Mouse (Mus musculus): Measurements from ENCODE around the gene Olfr1392. TPM values are rescaled to one million over a fixed set of nuclear protein-coding genes. Genes with fewer than 3 reads are reported as not detected.

The Olfr1392 gene
- polyA plus RNA-seq, 1 experiment = 0.29 TPM

DNA sequence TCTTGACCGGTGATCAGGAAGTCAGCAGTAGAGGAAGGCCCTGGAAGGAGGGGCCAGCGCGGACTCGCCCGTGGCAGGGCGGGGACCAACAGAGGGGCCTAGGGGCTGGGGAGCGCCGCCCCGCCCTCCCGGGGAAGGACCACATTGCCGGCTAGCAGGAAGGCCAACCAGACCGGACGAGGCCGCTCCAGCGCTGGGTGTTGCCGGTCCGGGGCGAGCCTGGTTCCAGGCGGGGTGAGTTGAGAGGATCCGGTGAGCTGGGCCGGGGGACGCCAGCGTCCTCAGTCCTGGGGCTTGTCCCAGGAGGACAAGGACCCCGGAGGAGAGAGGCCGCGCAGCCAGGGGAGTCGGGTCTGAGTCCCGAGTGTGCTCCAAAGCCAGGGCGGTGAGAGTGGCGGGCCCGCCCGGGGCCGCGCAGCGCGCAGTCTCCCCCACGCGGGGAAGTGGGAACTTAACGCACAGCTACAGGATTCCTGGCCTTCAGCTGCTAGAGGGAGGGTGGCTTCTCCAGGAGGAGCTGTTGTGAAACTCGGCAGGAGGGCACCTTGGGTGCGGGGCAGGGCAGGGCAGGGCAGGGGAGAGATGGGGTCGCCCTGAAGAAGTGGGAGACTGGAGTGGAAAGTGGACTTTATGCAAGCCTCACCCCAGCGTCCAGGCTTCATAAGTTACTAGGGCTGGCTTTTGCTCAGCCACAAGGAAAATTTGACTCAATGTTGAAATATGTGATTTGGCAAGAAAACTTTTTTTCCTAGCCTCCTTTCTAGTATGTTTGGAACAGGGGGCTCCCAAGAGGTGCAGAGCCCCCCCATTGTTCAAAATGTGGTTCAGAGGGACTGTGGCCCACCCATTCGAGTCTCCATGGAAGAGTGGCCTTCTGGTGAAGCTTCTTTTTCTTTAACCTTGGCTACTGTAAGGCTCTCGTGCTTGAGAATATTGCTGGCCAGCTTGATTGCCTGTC, 34.4 kb upstream of the Olfr1392 start:
- DNase-seq (ENCODE audit: low read depth, low spot score) = no peak
- under 1% methylated on average over 45 of the region's 45 CpGs for WGBS

DNA sequence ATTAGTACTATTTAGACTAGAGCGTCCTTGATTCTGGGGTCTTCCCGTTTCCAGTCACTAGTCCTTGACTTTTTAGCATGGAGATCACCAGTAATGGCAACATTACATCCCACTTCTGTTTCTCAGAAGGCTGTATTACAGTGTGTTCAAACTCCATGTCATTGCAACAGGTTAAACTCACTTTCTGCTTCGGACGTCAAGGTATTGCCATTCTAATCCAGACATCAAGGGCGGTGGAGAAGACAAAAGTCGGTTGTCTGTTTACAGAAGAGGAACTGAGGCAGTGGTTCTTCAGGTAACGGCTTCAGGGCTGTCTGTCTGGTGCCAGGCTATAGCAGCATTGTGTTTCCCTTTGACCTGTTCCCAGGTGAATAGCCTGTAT, 33.7 kb upstream of the Olfr1392 start:
- DNase-seq (ENCODE audit: low read depth, low spot score) = no peak
- WGBS = 35% methylated on average over 7 of the region's 7 CpGs

DNA sequence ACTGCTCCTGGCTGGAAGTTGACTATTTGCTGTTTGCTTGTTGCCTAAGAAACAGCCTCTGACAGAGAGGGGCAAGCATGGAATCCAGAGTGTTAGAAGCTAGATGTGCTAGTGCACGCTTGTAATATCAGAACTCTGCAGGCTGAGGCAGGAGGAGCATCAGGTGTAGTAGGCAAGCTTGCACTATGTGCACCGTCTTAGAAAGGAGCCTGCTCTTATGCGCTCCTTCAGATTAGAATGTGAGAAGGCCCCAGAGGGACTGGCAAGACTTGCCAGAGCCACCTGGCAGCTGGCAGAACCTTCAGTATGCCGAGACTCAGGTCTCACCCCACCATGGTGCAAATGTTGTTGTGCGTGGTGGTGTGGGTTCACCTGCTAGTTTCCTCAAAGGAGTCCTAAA, 33.0 kb upstream of the Olfr1392 start:
- 74% methylated on average over 5 of the region's 5 CpGs for WGBS
- DNase-seq (ENCODE audit: low read depth, low spot score) = no peak

DNA sequence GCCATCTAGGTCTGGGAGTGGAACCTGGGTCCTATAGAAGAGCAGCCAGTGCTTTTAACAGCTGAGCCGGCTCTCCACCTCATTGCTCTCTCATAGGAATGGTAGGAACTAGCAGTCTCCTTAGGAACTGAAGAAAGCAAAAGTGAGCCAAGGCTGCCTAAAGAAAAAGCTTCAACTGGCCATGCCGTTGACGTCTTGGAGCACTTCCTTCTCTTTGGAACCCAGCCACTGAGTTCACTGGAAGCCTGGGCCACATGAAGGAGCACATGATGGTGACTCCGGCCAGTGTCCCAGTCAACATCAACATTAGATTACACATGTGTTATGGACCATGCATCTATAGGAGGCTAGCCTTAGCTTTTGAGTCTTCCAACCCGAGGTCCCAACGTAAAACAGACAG, 32.0 kb upstream of the Olfr1392 start:
- DNase-seq (ENCODE audit: low read depth, low spot score) = no peak
- WGBS = 67% methylated on average over 6 of the region's 6 CpGs

DNA sequence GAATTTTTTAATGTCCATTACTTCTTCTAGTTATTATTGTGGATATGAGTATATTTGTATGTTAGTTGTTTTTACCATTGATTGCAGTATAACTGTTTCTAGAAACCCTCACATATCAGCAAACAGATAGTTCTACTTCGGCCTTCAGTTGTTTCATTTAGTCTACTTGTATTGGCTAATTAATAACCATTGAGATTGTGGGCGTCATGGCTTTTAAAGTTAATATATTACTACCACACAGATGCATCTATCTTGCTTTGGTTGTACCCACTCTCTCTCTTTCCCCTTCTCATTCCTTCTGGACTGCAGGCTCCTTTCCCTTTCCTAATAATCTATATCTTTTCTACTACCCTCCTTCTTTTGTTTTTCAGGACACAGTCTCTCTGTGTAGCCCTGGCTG, 25.8 kb upstream of the Olfr1392 start:
- WGBS = 48% methylated on average over 2 of the region's 2 CpGs
- DNase-seq (ENCODE audit: low read depth, low spot score) = no peak

DNA sequence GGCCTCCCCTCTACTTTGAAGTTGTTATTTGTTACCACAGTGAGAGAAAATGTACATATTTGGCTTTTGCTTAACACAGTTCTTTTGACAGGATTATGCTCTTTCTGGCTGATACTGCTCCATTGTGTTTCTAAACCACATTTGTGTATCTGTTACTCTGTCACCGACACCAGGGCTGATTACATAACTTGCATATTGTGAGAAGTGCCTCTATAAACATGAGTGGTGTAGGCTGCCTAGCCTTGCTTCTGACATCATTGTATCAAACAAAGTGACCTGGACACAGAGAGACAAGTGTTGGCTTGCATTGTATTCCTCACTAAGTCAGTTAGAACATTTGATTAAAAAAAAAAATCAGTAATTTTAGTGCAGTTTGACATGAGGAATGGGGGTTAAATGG, 25.3 kb upstream of the Olfr1392 start:
- DNase-seq (ENCODE audit: low read depth, low spot score) = no peak
- WGBS = 15% methylated on average over 1 of the region's 1 CpGs

DNA sequence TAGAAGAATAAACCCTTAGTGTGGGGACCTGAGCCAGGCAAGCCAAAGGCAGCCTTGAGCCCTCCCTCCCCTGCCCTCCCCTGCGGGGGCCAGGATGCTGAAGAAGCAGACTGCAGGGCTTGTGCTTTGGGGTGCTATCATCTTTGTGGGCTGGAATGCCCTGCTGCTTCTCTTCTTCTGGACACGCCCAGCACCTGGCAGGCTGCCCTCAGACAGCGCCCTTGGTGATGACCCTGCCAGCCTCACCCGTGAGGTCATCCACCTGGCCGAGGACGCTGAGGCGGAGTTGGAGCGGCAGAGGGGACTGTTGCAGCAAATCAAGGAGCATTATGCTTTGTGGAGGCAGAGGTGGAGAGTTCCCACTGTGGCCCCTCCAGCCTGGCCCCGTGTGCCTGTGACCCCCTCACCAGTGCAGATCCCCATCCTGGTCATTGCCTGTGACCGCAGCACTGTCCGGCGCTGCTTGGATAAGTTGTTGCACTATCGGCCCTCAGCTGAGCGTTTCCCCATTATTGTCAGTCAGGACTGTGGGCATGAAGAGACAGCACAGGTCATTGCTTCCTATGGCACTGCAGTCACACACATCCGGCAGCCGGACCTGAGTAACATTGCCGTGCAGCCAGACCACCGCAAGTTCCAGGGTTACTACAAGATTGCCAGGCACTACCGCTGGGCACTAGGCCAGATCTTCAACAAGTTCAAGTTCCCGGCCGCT, 24.3 kb upstream of the Olfr1392 start:
- WGBS = 68% methylated on average over 21 of the region's 21 CpGs

DNA sequence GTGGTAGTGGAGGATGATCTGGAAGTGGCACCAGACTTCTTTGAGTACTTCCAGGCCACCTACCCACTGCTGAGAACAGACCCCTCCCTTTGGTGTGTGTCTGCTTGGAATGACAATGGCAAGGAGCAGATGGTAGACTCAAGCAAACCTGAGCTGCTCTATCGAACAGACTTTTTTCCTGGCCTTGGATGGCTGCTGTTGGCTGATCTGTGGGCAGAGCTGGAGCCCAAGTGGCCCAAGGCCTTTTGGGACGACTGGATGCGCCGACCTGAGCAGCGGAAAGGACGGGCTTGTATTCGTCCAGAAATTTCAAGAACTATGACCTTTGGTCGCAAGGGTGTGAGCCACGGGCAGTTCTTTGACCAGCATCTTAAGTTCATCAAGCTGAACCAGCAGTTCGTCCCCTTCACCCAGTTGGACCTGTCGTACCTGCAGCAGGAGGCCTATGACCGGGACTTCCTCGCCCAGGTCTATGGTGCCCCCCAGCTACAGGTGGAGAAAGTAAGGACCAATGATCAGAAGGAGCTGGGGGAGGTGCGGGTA, 23.7 kb upstream of the Olfr1392 start:
- WGBS = 79% methylated on average over 14 of the region's 14 CpGs
- no peak for DNase-seq (ENCODE audit: low read depth, low spot score)

More for the DNA sequence above, 24.3 kb upstream of the Olfr1392 start:
- DNase-seq (ENCODE audit: low read depth, low spot score) = no peak

DNA sequence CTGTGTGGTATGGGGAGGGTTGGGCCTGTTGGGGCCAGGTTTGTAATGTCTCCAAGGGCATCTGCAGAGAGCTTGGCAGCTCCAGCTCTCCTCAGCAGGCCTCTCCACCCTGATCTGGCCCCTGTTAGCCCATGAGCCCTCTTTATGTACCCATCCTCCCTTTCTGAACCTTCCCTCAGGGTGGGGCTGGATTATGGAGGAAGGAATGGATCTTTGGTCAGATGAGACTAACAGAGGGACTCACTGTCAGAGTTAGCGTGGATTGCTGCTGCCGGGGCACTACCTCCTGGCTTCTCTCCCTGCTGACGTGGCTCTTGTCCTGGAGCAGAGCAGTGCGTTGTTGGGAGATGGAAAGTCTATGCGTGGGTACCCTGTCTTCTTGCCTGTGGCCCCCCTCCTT, 22.8 kb upstream of the Olfr1392 start:
- 68% methylated on average over 5 of the region's 5 CpGs for WGBS
- no peak for DNase-seq (ENCODE audit: low read depth, low spot score)

DNA sequence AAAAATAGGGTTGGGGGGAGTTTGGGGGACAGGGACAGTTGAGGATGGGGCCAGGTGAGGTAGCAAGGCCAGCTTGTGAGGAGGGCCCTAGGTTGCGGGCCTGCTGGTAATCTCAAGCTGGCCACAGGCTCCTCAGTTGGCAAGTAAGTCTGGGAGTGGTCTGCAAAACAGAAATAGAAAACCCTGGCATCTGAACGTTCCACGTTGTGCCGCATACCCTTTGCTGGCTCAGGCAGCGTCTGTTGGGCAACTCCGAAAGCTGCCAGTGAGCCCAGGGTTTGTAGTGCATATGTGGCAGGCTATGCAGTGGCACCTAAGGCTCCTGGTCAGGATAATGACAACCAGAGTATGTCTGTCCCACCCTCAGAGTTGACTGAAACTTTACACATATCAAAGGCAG, 21.9 kb upstream of the Olfr1392 start:
- 86% methylated on average over 6 of the region's 6 CpGs for whole genome bisulfite sequencing
- DNase-seq (ENCODE audit: low read depth, low spot score) = no peak

DNA sequence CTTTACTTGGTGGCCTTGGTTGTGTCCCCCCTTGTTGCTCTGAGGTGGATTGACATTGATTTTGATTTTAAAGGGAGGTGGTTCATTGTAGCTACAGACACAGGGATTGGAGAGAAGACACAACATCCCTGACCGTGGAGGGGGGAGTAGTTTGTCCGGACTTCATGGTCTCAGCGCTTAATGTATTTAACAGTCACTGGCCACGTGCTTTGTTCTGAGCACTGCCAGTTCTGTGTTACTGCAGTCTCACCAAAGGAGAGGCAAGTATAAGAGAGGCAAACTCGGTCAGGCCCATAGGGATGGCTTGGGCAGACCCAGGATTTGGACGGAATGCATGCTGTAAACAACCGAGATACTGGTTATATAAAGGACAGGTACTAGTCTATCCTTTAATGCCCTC, 21.0 kb upstream of the Olfr1392 start:
- WGBS = 79% methylated on average over 7 of the region's 7 CpGs

DNA sequence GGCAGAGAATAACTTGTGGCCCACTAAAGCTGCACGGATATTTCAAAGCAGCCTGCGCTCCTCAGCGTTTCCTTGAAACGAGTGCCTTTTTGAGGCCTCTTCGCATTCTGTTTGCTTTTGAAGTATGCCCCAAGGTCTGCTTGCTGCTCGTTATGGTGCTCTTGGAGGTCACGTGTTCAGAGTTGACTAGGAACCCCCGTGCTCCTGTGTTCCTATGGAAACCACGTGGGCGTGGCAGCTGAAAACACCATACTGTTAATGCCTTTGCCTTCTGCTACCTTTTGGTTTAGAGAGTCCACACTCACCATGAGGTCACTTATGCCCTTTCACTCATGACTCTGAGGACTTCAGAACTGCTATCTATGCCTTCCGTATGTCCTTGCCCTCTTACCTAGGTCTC, 20.5 kb upstream of the Olfr1392 start:
- no peak for DNase-seq (ENCODE audit: low read depth, low spot score)
- 47% methylated on average over 11 of the region's 11 CpGs for WGBS

More for the DNA sequence above, 21.0 kb upstream of the Olfr1392 start:
- no peak for DNase-seq (ENCODE audit: low read depth, low spot score)

DNA sequence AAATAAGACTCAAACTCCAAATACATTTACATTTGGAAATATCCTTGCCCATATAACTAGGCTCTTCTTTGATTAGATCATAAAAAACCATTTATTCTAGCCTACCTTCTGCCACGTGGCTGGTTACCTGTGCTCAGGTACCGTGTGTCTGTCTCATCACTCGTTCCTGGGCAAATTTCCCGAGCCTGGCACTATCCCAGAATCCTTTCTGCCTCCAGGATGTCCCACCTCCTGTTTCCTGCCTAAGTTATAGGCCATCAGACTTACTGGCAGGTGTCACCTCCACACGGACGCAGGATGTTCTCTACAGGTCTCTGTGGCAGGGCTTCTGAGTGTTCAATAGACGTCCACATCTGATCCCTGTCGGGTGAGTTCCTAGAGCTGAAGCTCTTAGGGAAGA, 20.0 kb upstream of the Olfr1392 start:
- WGBS = 73% methylated on average over 8 of the region's 8 CpGs
- no peak for DNase-seq (ENCODE audit: low read depth, low spot score)

DNA sequence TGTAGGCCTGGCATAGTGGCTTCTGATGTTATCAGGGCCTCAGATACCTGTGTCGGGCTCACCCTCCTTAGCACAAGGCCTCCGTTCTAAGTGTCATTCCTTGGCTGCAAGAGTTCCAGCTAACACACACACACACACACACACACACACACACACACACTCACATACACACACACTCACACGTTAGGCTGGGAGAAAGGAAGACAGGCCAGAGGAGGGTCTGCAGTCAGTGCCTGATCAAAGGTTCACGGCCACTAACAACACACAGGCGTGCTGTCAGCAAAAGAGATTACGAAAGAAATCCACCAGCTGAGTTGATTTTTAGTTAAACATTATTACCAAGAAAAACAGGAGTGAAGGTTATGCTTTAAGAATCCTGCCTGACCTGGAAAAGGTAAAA, 18.4 kb upstream of the Olfr1392 start:
- 43% methylated on average over 6 of the region's 6 CpGs for WGBS

DNA sequence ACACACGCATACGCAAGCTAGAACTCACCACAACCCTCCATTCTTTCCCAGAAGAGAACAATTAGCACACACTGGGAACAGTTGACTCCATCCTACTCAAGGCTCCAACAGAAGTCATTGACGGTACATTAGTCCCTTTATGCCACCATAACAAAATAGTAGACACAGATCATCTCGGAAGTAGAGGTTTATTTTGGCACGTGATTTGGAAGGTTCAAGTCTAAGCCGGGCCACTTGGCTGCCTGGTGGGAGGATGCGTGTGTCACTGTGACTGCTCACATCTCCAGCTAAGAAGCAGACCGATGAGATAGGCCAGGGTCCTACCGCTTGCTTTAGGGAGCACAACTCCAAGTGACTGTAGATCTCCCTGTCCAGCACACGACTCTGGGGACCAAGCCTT, 17.8 kb upstream of the Olfr1392 start:
- DNase-seq (ENCODE audit: low read depth, low spot score) = no peak
- WGBS = 74% methylated on average over 10 of the region's 10 CpGs

More for the DNA sequence above, 18.4 kb upstream of the Olfr1392 start:
- DNase-seq (ENCODE audit: low read depth, low spot score) = no peak

DNA sequence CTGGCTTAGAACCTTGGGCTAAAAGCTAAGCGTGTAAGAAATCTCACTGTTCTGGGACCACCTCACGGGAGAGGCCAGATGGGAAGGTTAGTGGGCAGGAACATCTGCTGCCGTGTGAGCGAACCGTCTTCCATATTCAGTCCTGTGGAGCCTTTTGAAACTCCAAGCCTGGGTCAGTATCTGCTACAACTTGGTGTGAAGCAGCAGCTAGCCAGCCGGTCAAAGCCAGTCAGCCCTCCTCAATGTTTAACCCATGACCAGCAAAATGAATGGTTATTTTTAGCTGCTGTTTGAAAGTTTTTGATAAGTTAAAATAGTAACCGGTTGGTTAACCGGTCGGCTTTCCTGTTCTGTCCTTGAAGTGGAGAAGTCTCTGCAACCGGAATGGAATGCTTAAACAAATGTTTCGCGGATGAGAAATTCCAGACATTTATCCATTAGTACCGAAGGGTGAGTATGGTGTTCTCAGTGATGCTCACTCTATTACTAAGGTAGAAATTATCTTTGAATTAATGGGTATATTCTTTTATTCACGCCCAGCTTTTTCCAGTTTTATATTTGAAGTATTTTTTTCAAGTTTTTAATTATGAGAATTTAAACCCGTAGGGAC, 17.0 kb upstream of the Olfr1392 start:
- 71% methylated on average over 15 of the region's 15 CpGs for WGBS

DNA sequence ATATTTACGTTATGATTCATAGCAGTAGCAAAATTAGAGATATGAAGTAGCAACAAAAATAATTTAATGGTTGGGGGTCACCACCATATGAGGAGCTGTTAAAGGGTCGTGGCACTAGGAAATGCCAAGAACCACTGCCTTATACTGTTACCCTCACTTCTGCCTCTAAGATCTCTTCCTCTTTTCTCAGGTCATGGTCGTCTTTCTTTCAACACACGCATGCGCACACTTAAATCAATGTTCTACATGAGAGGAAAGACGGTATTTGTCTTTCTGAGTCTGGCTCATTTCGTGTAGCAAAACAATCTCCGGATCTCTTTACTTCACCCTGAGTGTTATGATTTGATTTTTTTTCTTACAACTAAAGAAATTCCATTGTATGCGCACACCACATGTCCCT, 15.3 kb upstream of the Olfr1392 start:
- 90% methylated on average over 9 of the region's 9 CpGs for WGBS
- DNase-seq (ENCODE audit: low read depth, low spot score) = no peak

More for the DNA sequence above, 17.0 kb upstream of the Olfr1392 start:
- DNase-seq (ENCODE audit: low read depth, low spot score) = no peak

DNA sequence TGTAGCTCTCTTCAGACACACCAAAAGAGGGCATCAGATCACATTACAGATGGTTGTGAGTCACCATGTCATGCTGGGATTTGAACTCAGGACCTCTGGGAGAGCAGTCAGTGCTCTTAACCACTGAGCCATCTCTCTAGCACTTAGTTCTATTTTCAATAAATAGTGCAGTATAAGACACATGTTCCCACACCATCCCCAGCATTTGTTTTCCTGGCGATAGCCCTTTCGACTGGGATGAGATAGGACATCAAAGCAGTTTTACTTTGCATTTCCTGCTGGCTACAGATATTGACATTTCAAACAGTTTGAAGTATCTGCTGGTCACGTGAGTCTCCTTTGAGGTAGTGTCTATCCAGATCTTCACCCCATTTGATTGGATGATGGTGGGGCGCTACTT, 14.7 kb upstream of the Olfr1392 start:
- 94% methylated on average over 4 of the region's 4 CpGs for WGBS
- no peak for DNase-seq (ENCODE audit: low read depth, low spot score)

DNA sequence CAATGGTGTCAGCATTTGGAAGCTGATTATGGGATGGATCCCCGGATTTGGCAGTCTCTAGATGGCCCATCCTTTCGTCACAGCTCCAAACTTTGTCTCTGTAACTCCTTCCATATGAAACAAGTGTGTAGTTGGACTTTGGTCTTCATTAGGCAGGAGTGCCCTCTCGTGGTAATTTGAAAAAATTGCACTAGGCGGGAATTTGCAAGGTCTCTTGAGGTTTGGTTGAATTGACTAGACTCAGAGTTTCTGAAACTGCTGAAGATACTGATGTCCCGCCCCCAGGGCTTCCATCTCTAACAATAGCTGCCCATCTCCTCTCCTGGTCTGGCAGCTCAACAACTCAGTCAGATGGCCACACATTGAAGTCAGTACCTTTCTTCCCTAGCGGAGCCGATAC, 13.7 kb upstream of the Olfr1392 start:
- 32% methylated on average over 7 of the region's 7 CpGs for WGBS

DNA sequence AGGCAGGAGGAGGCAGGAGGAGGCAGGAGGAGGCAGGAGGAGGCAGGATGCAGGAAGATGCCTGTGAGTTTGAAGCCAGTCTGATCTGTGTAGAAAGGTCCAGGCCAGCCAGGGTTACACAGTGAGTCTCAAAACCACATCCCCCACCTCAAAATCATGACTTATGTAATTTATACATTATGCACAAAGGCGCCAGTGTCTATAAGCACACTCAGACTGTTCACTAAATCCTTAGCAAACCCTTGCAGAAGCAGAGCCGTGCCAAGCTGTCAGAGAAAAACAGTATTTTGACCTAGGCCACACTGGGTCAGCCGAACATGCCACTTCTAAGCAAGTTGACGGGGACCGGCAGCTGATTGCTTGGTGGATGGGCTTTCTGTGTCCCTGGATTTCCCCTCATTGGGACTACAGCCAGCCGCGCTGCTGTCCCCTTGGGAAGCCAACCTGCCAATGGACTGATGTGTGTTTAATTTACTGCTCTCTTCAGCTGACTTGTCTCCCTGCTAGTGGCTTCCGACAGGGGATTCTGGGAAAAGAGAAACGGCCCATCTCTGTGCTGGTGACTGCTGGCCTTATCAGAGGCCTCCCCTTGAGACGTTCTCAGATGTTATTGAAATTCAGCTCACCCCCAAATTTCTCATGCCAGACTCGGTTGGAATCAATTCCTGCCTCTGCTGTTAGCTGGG, 11.1 kb upstream of the Olfr1392 start:
- 75% methylated on average over 11 of the region's 11 CpGs for WGBS
- no peak for DNase-seq (ENCODE audit: low read depth, low spot score)

More for the DNA sequence above, 13.7 kb upstream of the Olfr1392 start:
- no peak for DNase-seq (ENCODE audit: low read depth, low spot score)

Data from large intestine, adult 2 months (tissue).